Mouse (Mus musculus): ENCODE data around the gene Dhx57. TPM values are rescaled to one million over a fixed set of nuclear protein-coding genes. Genes with fewer than 3 reads are reported as not detected.
"Not testable (repeated sequence)": the region's sequence is repeated elsewhere in the genome, so short reads cannot be mapped to it uniquely, and the experiment has no call there.

The Dhx57 gene
- polyA plus RNA-seq, 1 experiment from 2014 or later, result 54.4 TPM

GRCm38 (mm10) chr17:80236805-80237204 lies 53.5 kb downstream of the Dhx57 start:
- Histone ChIP-seq H3K36me3 (ENCODE audit: control insufficient read depth, insufficient read depth) (peaks cover 25% of the 10 kb centered on the region), H3K9ac (replicated peaks; ENCODE audit: low read depth, low read length) (no peak overlapping the region), H3K4me2 (ENCODE audit: low read length) (no peak overlapping the region), H3K9me3 (ENCODE audit: control insufficient read depth, low read length) (no peaks in the 10 kb centered on the region), H3K27ac (ENCODE audit: low read length) (no peak overlapping the region), H3K27me3 (replicated peaks; ENCODE audit: control insufficient read depth, insufficient read depth, low read length) (no peaks in the 10 kb centered on the region), H3K4me1 (replicated peaks; ENCODE audit: control insufficient read depth, insufficient read depth, low read length) (no peaks in the 10 kb centered on the region), H3K4me3 (replicated peaks; ENCODE audit: low read length) (no peak overlapping the region)
- 92% methylated on average over 3 of the region's 3 CpGs for WGBS
- ATAC-seq, result no peak

- no peaks in the 10 kb centered on the region for H3K4me1 ChIP-seq (replicated peaks; ENCODE audit: control insufficient read depth, insufficient read depth, low read length)
- WGBS, result 84% methylated on average over 3 of the region's 3 CpGs
- H3K9ac ChIP-seq (replicated peaks; ENCODE audit: low read depth, low read length), result no peak overlapping the region
- H3K4me3 ChIP-seq (replicated peaks; ENCODE audit: low read length), result no peak overlapping the region
- no peak overlapping the region for H3K27ac ChIP-seq (ENCODE audit: low read length)
- peaks cover 17% of the 10 kb centered on the region for H3K36me3 ChIP-seq (ENCODE audit: control insufficient read depth, insufficient read depth)
- no peak for ATAC-seq
- no peak overlapping the region for H3K4me2 ChIP-seq (ENCODE audit: low read length)
- H3K27me3 ChIP-seq (replicated peaks; ENCODE audit: control insufficient read depth, insufficient read depth, low read length), result no peaks in the 10 kb centered on the region
- H3K9me3 ChIP-seq (ENCODE audit: control insufficient read depth, low read length), result no peaks in the 10 kb centered on the region
Measured at GRCm38 (mm10) chr17:80235477-80235876, 54.8 kb downstream of the Dhx57 start.

- H3K27ac ChIP-seq (ENCODE audit: low read length), result no peak overlapping the region
- no peak overlapping the region for H3K4me3 ChIP-seq (replicated peaks; ENCODE audit: low read length)
- no peaks in the 10 kb centered on the region for H3K27me3 ChIP-seq (replicated peaks; ENCODE audit: control insufficient read depth, insufficient read depth, low read length)
- WGBS, result 89% methylated on average over 7 of the region's 7 CpGs
- H3K4me2 ChIP-seq (ENCODE audit: low read length), result no peak overlapping the region
- no peak overlapping the region for H3K9ac ChIP-seq (replicated peaks; ENCODE audit: low read depth, low read length)
- H3K36me3 ChIP-seq (ENCODE audit: control insufficient read depth, insufficient read depth), result peaks cover 11% of the 10 kb centered on the region
- H3K4me1 ChIP-seq (replicated peaks; ENCODE audit: control insufficient read depth, insufficient read depth, low read length), result 0 out of 2 replicates have a peak, but pooled peaks cover 1% of the 10 kb centered on the region
- H3K9me3 ChIP-seq (ENCODE audit: control insufficient read depth, low read length), result no peaks in the 10 kb centered on the region
- no peak for ATAC-seq
Measured at GRCm38 (mm10) chr17:80234376-80234775, 55.9 kb downstream of the Dhx57 start.

- ATAC-seq, result no peak
- no peak overlapping the region for H3K4me2 ChIP-seq (ENCODE audit: low read length)
- no peak overlapping the region for H3K4me3 ChIP-seq (replicated peaks; ENCODE audit: low read length)
- H3K27ac ChIP-seq (ENCODE audit: low read length), result no peak overlapping the region
- H3K36me3 ChIP-seq (ENCODE audit: control insufficient read depth, insufficient read depth), result peaks cover 7% of the 10 kb centered on the region
- WGBS, result 85% methylated on average over 5 of the region's 5 CpGs
- no peaks in the 10 kb centered on the region for H3K27me3 ChIP-seq (replicated peaks; ENCODE audit: control insufficient read depth, insufficient read depth, low read length)
- no peaks in the 10 kb centered on the region for H3K9me3 ChIP-seq (ENCODE audit: control insufficient read depth, low read length)
- 0 out of 2 replicates have a peak, but pooled peaks cover 3% of the 10 kb centered on the region for H3K4me1 ChIP-seq (replicated peaks; ENCODE audit: control insufficient read depth, insufficient read depth, low read length)
- no peak overlapping the region for H3K9ac ChIP-seq (replicated peaks; ENCODE audit: low read depth, low read length)
Measured at GRCm38 (mm10) chr17:80233844-80234243, 56.4 kb downstream of the Dhx57 start.

- Histone ChIP-seq H3K36me3 (ENCODE audit: control insufficient read depth, insufficient read depth) (no peaks in the 10 kb centered on the region), H3K27me3 (replicated peaks; ENCODE audit: control insufficient read depth, insufficient read depth, low read length) (no peaks in the 10 kb centered on the region), H3K4me1 (replicated peaks; ENCODE audit: control insufficient read depth, insufficient read depth, low read length) (peaks cover 8% of the 10 kb centered on the region), H3K27ac (ENCODE audit: low read length) (no peak overlapping the region), H3K4me3 (replicated peaks; ENCODE audit: low read length) (no peak overlapping the region), H3K9me3 (ENCODE audit: control insufficient read depth, low read length) (no peaks in the 10 kb centered on the region), H3K4me2 (ENCODE audit: low read length) (no peak overlapping the region), H3K9ac (replicated peaks; ENCODE audit: low read depth, low read length) (no peak overlapping the region)
- 66% methylated on average over 2 of the region's 2 CpGs for WGBS
- ATAC-seq, result no peak
Measured at GRCm38 (mm10) chr17:80229396-80229795, 60.9 kb downstream of the Dhx57 start.

- H3K9me3 ChIP-seq (ENCODE audit: control insufficient read depth, low read length); H3K27ac ChIP-seq (ENCODE audit: low read length); H3K36me3 ChIP-seq (ENCODE audit: control insufficient read depth, insufficient read depth); H3K4me1 ChIP-seq (replicated peaks; ENCODE audit: control insufficient read depth, insufficient read depth, low read length); H3K27me3 ChIP-seq (replicated peaks; ENCODE audit: control insufficient read depth, insufficient read depth, low read length); ATAC-seq: not testable (repeated sequence)
- Histone ChIP-seq H3K4me2 (ENCODE audit: low read length) (peak overlapping the region; percentile 81), H3K4me3 (replicated peaks; ENCODE audit: low read length) (peak overlapping the region; percentile 66), H3K9ac (replicated peaks; ENCODE audit: low read depth, low read length) (peak overlapping the region; percentile 68)
- WGBS, result 37% methylated on average over 4 of the region's 5 CpGs
Measured at GRCm38 (mm10) chr17:80225142-80225541, 65.1 kb downstream of the Dhx57 start.

GRCm38 (mm10) chr17:80224326-80225116 lies 65.8 kb downstream of the Dhx57 start, which contains the start of gene Gemin6:
Gemin6 (plus strand) TSS chr17:80224441.
- under 1% methylated on average over 33 of the region's 33 CpGs for WGBS
- Histone ChIP-seq H3K27me3 (replicated peaks; ENCODE audit: control insufficient read depth, insufficient read depth, low read length) (no peaks in the 10 kb centered on the region), H3K4me3 (replicated peaks; ENCODE audit: low read length) (peak within 1 kb of the TSS; percentile 66), H3K9ac (replicated peaks; ENCODE audit: low read depth, low read length) (peak within 1 kb of the TSS; percentile 68), H3K9me3 (ENCODE audit: control insufficient read depth, low read length) (no peaks in the 10 kb centered on the region), H3K4me1 (replicated peaks; ENCODE audit: control insufficient read depth, insufficient read depth, low read length) (peaks cover 10% of the 10 kb centered on the region), H3K4me2 (ENCODE audit: low read length) (peak within 1 kb of the TSS; percentile 81), H3K36me3 (ENCODE audit: control insufficient read depth, insufficient read depth) (no peaks in the 10 kb centered on the region), H3K27ac (ENCODE audit: low read length) (peak within 1 kb of the TSS; percentile 85)
- ATAC-seq, result peak; percentile 99

GRCm38 (mm10) chr17:80223829-80224228 lies 66.4 kb downstream of the Dhx57 start:
- Histone ChIP-seq H3K4me3 (replicated peaks; ENCODE audit: low read length) (peak overlapping the region; percentile 66), H3K9me3 (ENCODE audit: control insufficient read depth, low read length) (no peaks in the 10 kb centered on the region), H3K4me1 (replicated peaks; ENCODE audit: control insufficient read depth, insufficient read depth, low read length) (peaks cover 7% of the 10 kb centered on the region), H3K4me2 (ENCODE audit: low read length) (peak overlapping the region; percentile 81), H3K9ac (replicated peaks; ENCODE audit: low read depth, low read length) (peak overlapping the region; percentile 58), H3K27ac (ENCODE audit: low read length) (peak overlapping the region; percentile 85; the same call in 1 of the 2 replicates), H3K27me3 (replicated peaks; ENCODE audit: control insufficient read depth, insufficient read depth, low read length) (no peaks in the 10 kb centered on the region), H3K36me3 (ENCODE audit: control insufficient read depth, insufficient read depth) (no peaks in the 10 kb centered on the region)
- peak; percentile 32 for ATAC-seq
- 5% methylated on average over 9 of the region's 9 CpGs for WGBS

GRCm38 (mm10) chr17:80221890-80222628 lies 68.2 kb downstream of the Dhx57 start:
- Histone ChIP-seq H3K4me1 (replicated peaks; ENCODE audit: control insufficient read depth, insufficient read depth, low read length) (peaks cover 7% of the 10 kb centered on the region), H3K27ac (ENCODE audit: low read length) (no peak overlapping the region), H3K36me3 (ENCODE audit: control insufficient read depth, insufficient read depth) (no peaks in the 10 kb centered on the region), H3K27me3 (replicated peaks; ENCODE audit: control insufficient read depth, insufficient read depth, low read length) (no peaks in the 10 kb centered on the region), H3K9me3 (ENCODE audit: control insufficient read depth, low read length) (no peaks in the 10 kb centered on the region), H3K9ac (replicated peaks; ENCODE audit: low read depth, low read length) (no peak overlapping the region), H3K4me3 (replicated peaks; ENCODE audit: low read length) (no peak overlapping the region), H3K4me2 (ENCODE audit: low read length) (no peak overlapping the region)
- 76% methylated on average over 3 of the region's 3 CpGs for WGBS
- ATAC-seq, result no peak
